Comparison of ENCODE assay signal across 8 mouse cellular contexts in the genomic region with DNA sequence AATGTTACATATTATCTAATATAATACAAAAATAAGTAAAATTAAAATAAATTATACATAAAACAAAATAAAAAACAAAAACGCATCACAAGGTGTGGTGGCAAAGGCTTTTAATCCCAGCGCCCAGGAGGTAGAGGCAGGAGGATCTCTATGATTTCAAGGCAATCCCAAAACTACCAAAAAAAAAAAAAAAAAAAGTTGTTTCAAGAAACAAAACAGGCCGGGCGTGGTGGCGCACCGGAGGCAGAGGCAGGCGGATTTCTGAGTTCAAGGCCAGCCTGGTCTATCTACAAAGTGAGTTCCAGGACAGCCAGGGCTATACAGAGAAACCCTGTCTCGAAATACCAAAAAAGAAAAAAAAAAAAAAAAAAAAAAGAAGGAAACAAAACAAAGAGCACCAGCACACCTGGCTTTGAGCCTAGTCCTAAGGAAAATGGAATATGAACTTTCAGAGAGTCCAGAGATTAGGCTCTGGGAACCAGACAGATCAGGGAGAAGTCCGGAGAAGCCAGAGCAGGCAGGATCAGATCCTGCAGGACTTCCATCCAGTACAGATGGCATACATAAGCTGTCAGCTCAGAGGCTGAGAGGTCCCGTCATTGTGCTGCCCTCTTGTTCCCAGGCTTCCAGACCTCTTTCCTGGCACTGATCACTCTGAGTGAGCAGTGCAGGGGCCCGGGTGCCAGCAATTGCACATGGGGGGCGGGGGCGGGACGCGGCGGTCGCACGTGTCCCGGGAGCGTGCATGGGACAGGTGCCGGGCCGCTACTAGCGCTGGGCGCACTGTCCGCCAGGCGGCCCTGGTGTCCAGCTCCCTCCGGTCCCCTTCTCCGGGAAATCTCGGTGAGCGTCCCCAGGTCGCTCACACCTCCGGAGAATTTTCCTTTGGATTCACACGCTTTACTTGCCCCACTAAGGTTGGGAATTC. TPM values are rescaled to one million over a fixed set of nuclear protein-coding genes. Genes with fewer than 3 reads are reported as not detected.
DNase-seq lines count a peak whose midpoint lies in the region; ATAC-seq lines count a peak whose summit lies in the region.

No protein-coding gene starts in this region.

- peak; percentile 50 for DNase-seq in thymus, postnatal 0 days (ENCODE audit: low spot score)
- no peak for DNase-seq in thymus, postnatal 25 days
- DNase-seq in cerebellum, postnatal 10 days = peak; percentile 82 to 84
- peak; percentile 78 for DNase-seq in kidney, postnatal 10 days
- DNase-seq in urinary bladder, postnatal 36 days (ENCODE audit: low spot score in 2 of 2) = no peak
- DNase-seq in left cerebral cortex, postnatal 36 days (ENCODE audit: low spot score in 2 of 2) = no peak

- peak; percentile 45 for ATAC-seq in granulocyte monocyte progenitor cell, adult 5-6 weeks (replicated peaks; ENCODE audit: poor library complexity, severe bottlenecking)
- ATAC-seq in megakaryocyte, adult 5-6 weeks (ENCODE audit: poor library complexity, severe bottlenecking) = peak; percentile 41

- intact Hi-C loops in left cerebral cortex, postnatal 36 days (cut with DNase I) = loop anchor here (2.0 to 5.0 kb wide), 2 partner anchors 57 to 90 kb away; no protein-coding TSS in a partner anchor

RNA-seq across cellular contexts. Expression of a gene that starts 1.0 kb away (rescaled TPM):
- polyA plus RNA-seq in thymus, postnatal 0 days (2015; fragmentation: Nextera tagmentation; extraction: Ambion mirVana) = 18.3 and 24.5 TPM in 2 replicates
- total RNA-seq in granulocyte monocyte progenitor cell, adult 5-6 weeks (2014; fragmentation: Nextera tagmentation) = 39.6 and 41.3 TPM in 2 replicates
- 37.1 and 53.9 TPM in 2 replicates for total RNA-seq in granulocyte monocyte progenitor cell, adult 5-6 weeks (2017)
- 45.2 and 57.7 TPM in 2 replicates for total RNA-seq in megakaryocyte, adult 5-6 weeks (2015)
- total RNA-seq in megakaryocyte, adult 5-6 weeks (2017) = 48.3 and 56.3 TPM in 2 replicates
- 100 to 1,000 TPM in 1 of 2 experiments, 10 to 100 TPM in 1; 98.2 to 105 TPM for total RNA-seq in left cerebral cortex, postnatal 36 days (2021)

RNA-seq across cellular contexts. Expression of a gene that starts 36.8 kb away (rescaled TPM):
- 43.0 and 50.3 TPM in 2 replicates for polyA plus RNA-seq in thymus, postnatal 0 days (2015; fragmentation: Nextera tagmentation; extraction: Ambion mirVana)
- total RNA-seq in granulocyte monocyte progenitor cell, adult 5-6 weeks (2014; fragmentation: Nextera tagmentation) = 130 and 144 TPM in 2 replicates
- total RNA-seq in granulocyte monocyte progenitor cell, adult 5-6 weeks (2017) = 142 and 158 TPM in 2 replicates
- total RNA-seq in megakaryocyte, adult 5-6 weeks (2015) = 127 and 132 TPM in 2 replicates
- total RNA-seq in megakaryocyte, adult 5-6 weeks (2017) = 122 and 137 TPM in 2 replicates
- 100 to 1,000 TPM; 134 to 175 TPM for total RNA-seq in left cerebral cortex, postnatal 36 days (2021)

Comparison
In these comparisons a context has a peak if more than half of its experiments do, and no peak if none do; other contexts are left out.
1. DNase-seq: peak in thymus, postnatal 0 days (single experiment), cerebellum, postnatal 10 days (2 of 2) and kidney, postnatal 10 days (single experiment); none in thymus, postnatal 25 days (single experiment), urinary bladder, postnatal 36 days (0 of 2) and left cerebral cortex, postnatal 36 days (0 of 2).